Mouse (Mus musculus): ENCODE measurements at regions not wholly inside any gene's neighbourhood (a gene's known extent, or its start where the extent isn't known, plus 50 kb on each side); places are given as distances from the start of the nearest gene placed in this dataset.

GRCm38 (mm10) chr9:30554908-30555307, 128.0 kb downstream of the Snx19 start:
- TF ChIP-seq HCFC1 (IDR thresholded peaks at IDR 0.05; ENCODE audit: low read depth, low read length) (no peak), MEF2A (IDR thresholded peaks at IDR 0.05; ENCODE audit: borderline replicate concordance, low read depth, low read length) (no peak), BHLHE40 (IDR thresholded peaks at IDR 0.05; ENCODE audit: low read depth, low read length) (no peak), POLR2A (IDR thresholded peaks at IDR 0.05; ENCODE audit: low read depth, low read length) (no peak)

All from CH12.LX (cell line).